Mouse (Mus musculus) embryonic fibroblast, embryonic 13.5 days (primary cell): ENCODE results near the gene Tpm3.

Source experiments
- CTCF ChIP-seq: IDR thresholded peaks from 2 replicates; pipeline ENCODE4 v1.5.1; 2011; ENCODE audit warnings: mild to moderate bottlenecking, control low read depth, low read length, moderate library complexity, borderline replicate concordance; ENCODE audit not compliant: insufficient read depth
- POLR2A ChIP-seq: IDR thresholded peaks from 2 replicates; pipeline ENCODE4 v1.6.1; 2011; ENCODE audit warnings: low read depth, mild to moderate bottlenecking, control low read depth, low read length, moderate library complexity

GRCm38 (mm10) chr3:90097928-90098327 is 25.5 kb downstream of the Tpm3 start:
- no peak for TF ChIP-seq CTCF
- TF ChIP-seq POLR2A, result no peak
